Mouse (Mus musculus): ENCODE measurements around the gene Sh3pxd2a.
A peak's percentile ranks its signal among the peaks of the same experiment; 100 is the strongest.

Gene Sh3pxd2a

GRCm38 (mm10) chr19:47266070-47266801 is 198.0 kb downstream of the Sh3pxd2a start:
- DNase-seq = peak; percentile 63 to 71

- DNase-seq = peak; percentile 91 to 93
These were observed 199.7 kb downstream of the Sh3pxd2a start for GRCm38 (mm10) chr19:47264322-47265092.

GRCm38 (mm10) chr19:47263621-47264020 is 200.6 kb downstream of the Sh3pxd2a start:
- DNase-seq = no peak

DNA sequence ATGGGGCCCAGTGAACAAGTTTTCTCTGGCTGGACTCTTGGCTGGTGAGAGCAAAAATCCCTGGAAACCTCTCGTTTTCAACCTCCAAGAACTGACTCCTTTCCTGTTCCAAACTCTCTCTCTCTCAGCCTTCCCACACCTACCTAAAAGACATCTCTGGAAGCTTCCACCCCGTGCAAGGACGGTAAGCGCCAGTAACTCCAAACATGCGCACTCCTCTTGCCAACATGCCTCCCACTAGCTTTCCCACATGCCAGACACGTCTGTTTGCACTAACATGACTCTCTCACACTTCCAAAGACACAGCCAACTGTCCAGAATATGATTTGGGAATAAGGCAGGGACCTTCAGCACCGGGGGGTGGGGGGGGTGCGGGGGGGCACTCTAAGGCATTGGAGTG is 203.0 kb downstream of the Sh3pxd2a start:
- DNase-seq = no peak

GRCm38 (mm10) chr19:47259581-47259980 is 204.6 kb downstream of the Sh3pxd2a start:
- peak; percentile 65 to 68 for DNase-seq

DNA sequence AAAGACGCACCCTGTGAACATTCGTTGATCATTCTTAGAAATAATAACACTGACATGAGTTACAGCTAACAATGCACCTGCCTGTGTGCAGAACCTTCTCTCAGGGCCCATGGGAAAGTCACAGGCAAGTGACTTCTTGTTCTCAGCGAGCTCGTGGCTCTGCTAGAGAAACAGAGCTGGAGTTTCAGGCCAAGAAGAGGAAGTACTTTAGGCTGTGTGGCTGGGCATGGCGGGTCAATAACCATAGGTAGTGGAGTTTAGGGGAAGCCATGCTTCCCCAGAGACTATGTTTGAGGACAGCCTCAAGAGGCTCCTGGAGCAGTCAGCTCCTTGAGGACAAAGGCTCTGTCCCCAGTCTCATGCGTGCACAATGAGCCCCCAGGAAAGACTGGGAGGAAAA is 208.3 kb downstream of the Sh3pxd2a start:
- DNase-seq = no peak

GRCm38 (mm10) chr19:47255036-47255435 is 209.2 kb downstream of the Sh3pxd2a start:
- DNase-seq = no peak

- DNase-seq = peak in 1 of 2 experiments; percentile 57
These were observed 211.1 kb downstream of the Sh3pxd2a start for GRCm38 (mm10) chr19:47253053-47253628.

DNA sequence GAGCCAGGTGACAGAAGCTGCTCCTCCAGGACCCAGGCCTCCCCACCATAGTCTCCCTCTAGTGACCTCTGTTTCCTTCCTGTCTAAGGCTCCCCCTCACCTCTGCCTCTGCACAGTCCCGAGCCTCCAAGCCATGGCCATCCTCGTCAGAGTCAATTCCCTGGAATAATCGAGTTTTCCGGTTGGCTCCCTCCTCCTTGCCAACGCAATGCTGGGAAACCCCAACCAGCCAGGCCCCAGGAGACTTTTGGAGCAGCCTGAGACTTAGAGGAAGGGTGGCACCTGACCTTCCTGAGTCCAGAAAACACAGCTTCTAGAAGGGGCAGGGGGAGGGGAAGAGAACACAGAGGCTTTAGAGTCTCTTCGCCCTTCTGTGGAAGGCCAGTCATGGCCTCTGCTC is 213.3 kb downstream of the Sh3pxd2a start:
- peak; percentile 57 to 61 for DNase-seq

DNA sequence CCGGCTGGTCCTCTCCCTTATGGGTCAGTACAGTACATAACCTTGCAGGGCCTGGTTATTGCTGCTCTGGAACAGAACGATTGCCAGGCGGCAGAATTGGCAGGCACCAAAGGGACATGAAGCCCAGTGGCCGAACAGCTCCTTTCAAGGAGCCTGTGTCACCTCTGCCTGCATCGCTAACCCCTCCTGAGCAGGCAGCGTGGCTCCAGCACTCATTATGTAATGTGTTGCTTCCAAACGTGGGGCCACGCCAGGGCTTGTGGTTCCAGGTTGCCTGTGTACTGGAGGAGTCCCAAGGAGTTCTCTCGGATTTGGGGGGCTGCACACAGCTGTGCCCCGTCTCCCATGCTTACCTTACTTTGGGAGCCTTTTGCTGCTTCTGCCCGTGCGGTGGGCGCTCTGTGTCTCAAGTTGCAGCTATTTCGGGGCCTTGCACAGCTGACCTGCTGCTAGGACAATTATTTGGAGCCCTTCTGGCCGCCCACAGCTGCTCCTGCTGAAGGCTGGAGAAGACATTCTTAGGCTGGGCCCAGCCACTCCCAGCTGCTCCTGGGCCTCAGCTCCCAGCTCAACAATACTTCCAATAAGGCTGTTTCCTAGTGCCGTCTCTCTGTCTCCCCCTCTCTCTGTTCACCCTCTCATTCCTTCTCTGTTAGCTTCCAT is 215.2 kb downstream of the Sh3pxd2a start:
- no peak for DNase-seq

DNA sequence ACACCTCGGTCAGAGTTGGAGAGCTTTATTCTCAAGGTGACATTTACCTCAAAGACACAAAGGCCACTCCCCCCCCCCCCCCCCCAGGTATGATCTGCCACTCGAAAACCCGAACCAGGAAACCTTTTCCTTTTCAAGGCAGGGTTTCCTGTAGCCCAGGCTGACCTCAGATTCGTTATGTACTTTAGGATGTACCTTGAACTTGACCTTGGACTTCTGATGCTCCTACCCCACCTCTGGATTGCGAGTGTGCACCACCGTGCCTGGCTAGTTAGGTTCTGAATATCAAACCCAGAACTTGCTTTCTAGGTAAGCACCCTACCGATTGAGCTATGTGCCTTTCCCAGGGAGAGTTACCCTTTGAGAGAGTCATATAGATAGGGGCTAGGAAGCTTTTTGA is 215.9 kb downstream of the Sh3pxd2a start:
- DNase-seq = no peak

DNA sequence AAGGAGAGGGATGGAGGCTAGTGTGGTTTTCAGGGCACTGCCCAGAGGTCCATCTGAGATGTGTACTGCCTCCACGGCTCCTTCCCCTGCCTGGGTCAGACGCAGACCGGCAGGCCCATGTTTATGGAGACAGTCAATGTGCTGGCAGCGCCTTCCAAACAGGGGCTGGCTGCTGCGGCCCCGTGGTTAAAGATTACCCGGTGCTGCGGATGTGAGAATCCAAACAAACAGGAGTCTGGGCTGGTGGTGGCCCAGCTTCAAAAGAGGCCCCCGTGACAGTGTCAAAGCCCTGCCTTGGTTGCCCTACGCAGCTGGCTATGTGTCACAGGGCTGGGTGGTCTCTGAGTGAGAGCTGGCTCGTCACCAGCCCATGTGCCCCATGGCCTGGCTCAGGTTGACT is 216.4 kb downstream of the Sh3pxd2a start:
- DNase-seq = no peak

- DNase-seq = no peak
These were observed 218.7 kb downstream of the Sh3pxd2a start for GRCm38 (mm10) chr19:47245512-47245911.

GRCm38 (mm10) chr19:47242227-47242626 is 222.0 kb downstream of the Sh3pxd2a start:
- no peak for DNase-seq

DNA sequence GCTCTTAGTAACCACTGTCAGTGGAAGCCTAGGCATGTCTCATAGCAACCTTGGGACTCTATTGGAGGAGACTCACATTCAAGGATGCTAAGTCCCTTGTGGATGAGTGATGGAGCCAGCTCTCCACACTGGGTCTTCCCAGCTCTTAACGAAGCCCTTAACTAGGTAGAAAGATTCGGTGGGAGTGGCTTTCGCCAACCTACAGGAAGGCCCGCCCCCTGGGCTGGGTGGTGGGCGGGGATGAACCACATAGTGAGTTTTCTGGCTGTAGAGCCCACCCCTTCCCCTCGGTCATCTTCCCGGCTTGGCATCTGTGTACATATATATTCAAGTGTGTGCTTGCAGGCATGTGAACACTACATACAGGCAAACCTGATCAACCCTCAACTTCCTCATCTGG is 223.2 kb downstream of the Sh3pxd2a start:
- DNase-seq = no peak

DNA sequence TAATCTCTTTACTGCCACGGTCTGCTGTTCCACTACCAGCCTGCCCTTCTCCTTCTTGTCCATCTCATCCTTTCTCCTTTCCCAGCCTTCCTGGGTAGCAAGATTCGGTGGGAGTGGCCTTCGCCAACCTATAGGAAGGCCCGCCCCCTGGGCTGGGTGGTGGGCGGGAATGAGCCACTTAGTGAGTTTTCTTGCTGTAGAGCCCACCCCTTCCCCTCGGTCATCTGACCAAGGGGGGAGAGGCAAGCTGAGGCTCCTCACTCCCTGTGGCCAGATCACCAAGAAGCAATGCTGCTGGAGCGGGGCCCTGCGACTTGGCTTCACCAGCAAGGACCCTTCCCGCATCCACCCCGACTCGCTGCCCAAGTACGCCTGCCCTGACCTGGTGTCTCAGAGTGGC is 224.1 kb downstream of the Sh3pxd2a start:
- DNase-seq = no peak

GRCm38 (mm10) chr19:47233087-47233486 is 231.1 kb downstream of the Sh3pxd2a start:
- peak in 1 of 2 experiments; percentile 14 for DNase-seq

DNA sequence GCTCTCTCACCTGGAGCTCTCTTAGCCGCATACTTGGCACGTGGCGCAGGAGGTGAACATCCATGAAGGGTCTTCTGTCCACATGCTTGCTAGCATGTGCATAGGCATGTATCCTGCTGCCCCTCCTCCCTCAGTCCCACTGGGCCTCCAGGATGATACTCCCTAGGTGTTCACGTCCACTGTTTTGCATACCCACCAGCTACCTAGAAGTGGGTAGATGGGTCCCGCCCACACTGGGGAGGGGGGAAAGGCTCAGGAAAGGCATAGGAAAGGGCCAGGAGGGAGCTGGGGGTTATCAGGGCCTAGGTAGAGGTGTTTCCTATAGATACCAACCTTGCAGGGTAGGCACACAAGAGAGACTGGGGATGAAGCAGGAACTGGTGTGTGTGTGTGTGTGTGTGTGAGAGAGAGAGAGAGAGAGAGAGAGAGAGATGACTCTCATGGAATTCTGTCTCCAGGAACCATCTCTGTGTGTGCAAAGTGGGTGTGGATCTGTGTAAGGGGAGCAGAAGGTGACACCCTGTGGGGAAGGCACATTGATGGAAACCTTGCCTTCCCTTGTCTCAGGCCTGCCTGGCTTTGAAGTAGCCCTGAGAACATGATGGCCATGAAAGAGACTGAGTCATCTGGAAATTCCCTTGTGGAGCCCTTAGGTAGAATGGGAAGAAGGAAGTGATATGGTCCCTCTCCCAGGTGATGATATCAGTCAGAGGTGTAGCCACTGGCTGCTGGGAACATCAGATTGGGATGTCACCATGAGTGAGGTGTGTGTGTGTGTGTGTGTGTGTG is 231.9 kb downstream of the Sh3pxd2a start:
- no peak for DNase-seq

- DNase-seq = no peak
These were observed 232.8 kb downstream of the Sh3pxd2a start for GRCm38 (mm10) chr19:47231389-47231788.

DNA sequence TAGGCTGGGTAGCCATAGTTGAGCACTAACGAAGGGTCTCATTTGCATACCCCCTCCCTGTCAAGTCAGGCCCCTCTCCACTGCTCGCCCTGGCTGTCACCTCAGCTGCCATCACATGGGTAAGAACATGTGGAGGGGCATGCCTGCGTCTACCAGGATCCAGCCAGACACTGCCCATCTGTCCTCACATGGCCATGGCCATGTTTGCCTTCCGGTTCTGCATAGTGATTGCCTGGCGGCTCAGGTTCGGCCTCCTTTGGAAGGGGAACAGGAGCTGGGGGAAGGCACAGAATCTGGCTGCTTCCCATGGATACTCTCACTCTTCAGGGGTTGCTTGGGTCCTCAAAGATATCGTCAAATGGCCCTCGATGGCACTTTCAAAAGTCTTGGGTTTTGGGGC is 233.5 kb downstream of the Sh3pxd2a start:
- DNase-seq = no peak

DNA sequence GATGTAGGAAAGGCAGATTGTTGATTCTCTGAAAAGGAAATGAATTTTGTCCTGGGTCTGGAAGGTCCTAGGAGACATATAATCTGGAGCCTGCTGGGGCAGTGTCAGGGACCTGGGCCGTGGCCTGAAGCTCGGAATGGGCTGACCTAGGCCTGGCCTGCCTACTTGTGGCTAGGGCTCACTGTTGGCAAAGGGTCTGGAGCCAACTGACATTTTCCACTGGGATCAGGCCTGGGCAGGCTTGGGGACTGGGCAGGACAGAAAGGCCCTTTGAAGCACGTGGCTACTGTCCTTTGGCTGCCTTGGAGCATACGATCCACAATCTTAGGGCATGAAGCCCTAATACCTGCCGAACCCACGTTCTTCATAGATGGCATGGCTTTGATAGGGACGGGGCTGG is 234.1 kb downstream of the Sh3pxd2a start:
- DNase-seq = no peak

DNA sequence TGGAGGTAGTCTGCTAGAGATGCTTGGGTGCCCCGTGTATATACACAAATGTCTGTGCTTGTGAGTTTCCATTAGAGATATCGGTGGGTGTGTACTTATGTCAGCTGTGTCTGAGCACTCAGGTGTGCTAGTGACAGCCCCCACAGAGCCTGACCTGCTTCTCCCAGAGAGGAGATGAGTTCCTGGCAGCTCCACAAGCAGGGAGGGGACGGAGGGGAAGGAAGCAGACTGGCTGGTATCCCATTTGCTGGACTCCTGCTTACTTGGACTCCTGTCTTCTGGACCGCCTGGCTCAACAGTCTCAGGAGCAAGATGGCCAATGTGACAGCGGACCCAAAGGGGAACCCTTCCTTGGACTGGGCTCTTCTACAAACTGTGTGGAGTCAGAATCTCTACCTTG is 234.7 kb downstream of the Sh3pxd2a start:
- DNase-seq = peak; percentile 70 to 75

All from cerebellum, postnatal 14 days (tissue).